In the genomic region with DNA sequence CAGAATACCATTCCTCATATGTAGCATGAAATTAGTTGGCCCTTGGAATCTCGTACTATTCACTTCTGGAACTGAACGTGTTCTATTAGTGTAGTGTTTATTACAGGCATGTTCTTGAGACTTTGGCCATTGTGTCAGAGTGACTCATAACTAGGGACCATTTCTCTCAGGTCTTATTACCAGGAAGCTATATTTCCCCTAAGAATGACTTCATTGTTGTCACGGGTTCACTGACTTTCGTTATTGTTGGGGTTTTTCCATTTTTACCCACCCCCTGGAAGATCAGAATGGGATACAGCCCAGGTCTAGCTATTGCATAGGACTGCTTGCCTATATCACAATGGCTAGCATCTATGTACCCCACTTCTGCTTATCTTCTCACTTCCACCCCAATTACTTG, we compare ENCODE assay signal across 16 mouse cellular contexts. TPM values are rescaled to one million over a fixed set of nuclear protein-coding genes. Genes with fewer than 3 reads are reported as not detected.
DNase-seq lines count a peak whose midpoint lies in the region; ATAC-seq and TF ChIP-seq lines count a peak whose summit lies in the region.
"Had no signal": no experiment of that assay in that cellular context is flagged by ENCODE, and none has a peak within 500 bp of the region (broad histone marks: within the 10 kb centered on the region; RNA-seq: fewer than 3 reads in every experiment).

No protein-coding gene starts in this region.

- 75% methylated on average over 4 of the region's 4 CpGs for WGBS in lung, embryonic 14.5 days
- 14% methylated on average over 4 of the region's 4 CpGs for WGBS in small intestine, adult 2 months

- H3K9me3 ChIP-seq in lung, embryonic 14.5 days (ENCODE audit: low read depth, low read length), result no peaks in the 10 kb centered on the region
- H3K9me3 ChIP-seq: embryonic facial prominence, embryonic 15.5 days; forebrain, embryonic 13.5 days; limb, embryonic 15.5 days; stomach, embryonic 15.5 days had no signal

- peak; percentile 28; the same call in 1 of the 2 replicates for ATAC-seq in lung, embryonic 14.5 days (ENCODE audit: insufficient read depth)
- ATAC-seq in granulocyte monocyte progenitor cell, adult 5-6 weeks (replicated peaks; ENCODE audit: poor library complexity, severe bottlenecking), result 0 out of 2 replicates have a peak, but pooled peaks have one; percentile 3
- ATAC-seq: activated CD4-positive, CD25-positive, alpha-beta regulatory T cell, adult 4 months; forebrain, embryonic 13.5 days had no signal

- H3K4me1 ChIP-seq in lung, embryonic 14.5 days (ENCODE audit: insufficient read depth), result no peaks in the 10 kb centered on the region
- H3K4me1 ChIP-seq in small intestine, adult 2 months (ENCODE audit: control insufficient read depth, insufficient read depth, insufficient read length, low read length), result peaks cover 11% of the 10 kb centered on the region
- H3K4me1 ChIP-seq: embryonic facial prominence, embryonic 15.5 days; forebrain, embryonic 13.5 days had no signal

- TF ChIP-seq POLR2A in small intestine, adult 2 months (IDR thresholded peaks at IDR 0.05; ENCODE audit: low read depth, low read length), result no peak

- no peaks in the 10 kb centered on the region for H3K27me3 ChIP-seq in lung, embryonic 14.5 days (ENCODE audit: insufficient read depth, low read length)
- no peaks in the 10 kb centered on the region for H3K27me3 ChIP-seq in small intestine, adult 2 months (ENCODE audit: control insufficient read depth, insufficient read depth, low read length)
- H3K27me3 ChIP-seq: embryonic facial prominence, embryonic 15.5 days; forebrain, embryonic 13.5 days; stomach, embryonic 15.5 days had no signal

- H3K9ac ChIP-seq in lung, embryonic 14.5 days, result no peak overlapping the region
- H3K9ac ChIP-seq: embryonic facial prominence, embryonic 15.5 days; forebrain, embryonic 13.5 days; limb, embryonic 15.5 days; stomach, embryonic 15.5 days had no signal

- H3K4me2 ChIP-seq in lung, embryonic 14.5 days, result no peak overlapping the region
- H3K4me2 ChIP-seq: embryonic facial prominence, embryonic 15.5 days; forebrain, embryonic 13.5 days; limb, embryonic 15.5 days; stomach, embryonic 15.5 days had no signal

- no peaks in the 10 kb centered on the region for H3K36me3 ChIP-seq in lung, embryonic 14.5 days (ENCODE audit: insufficient read depth)
- no peaks in the 10 kb centered on the region for H3K36me3 ChIP-seq in small intestine, adult 2 months (ENCODE audit: control insufficient read depth, insufficient read depth, low read length)
- H3K36me3 ChIP-seq: embryonic facial prominence, embryonic 15.5 days; limb, embryonic 15.5 days; stomach, embryonic 15.5 days had no signal

- TF ChIP-seq CTCF in lung, embryonic 14.5 days (IDR thresholded peaks at IDR 0.05; ENCODE audit: low read depth), result no peak
- TF ChIP-seq CTCF in small intestine, adult 2 months (IDR thresholded peaks at IDR 0.05; ENCODE audit: extremely low read depth, insufficient read length, insufficient replicate concordance, low read depth, low read length), result no peak

- DNase-seq in lung, embryonic 14.5 days, result no peak
- DNase-seq in lung, postnatal 4 days, result no peak
- peak; percentile 55 for DNase-seq in NIH3T3 (ENCODE audit: low read depth)
- DNase-seq in cerebellum, postnatal 4 days (ENCODE audit: low spot score in 2 of 2), result no peak
- DNase-seq in retina, embryonic 14.5 days (ENCODE audit: low spot score), result no peak
- DNase-seq: adrenal gland, postnatal 36 days; cerebellum, adult 9-10 months; kidney, adult 11 months; lung, adult 18-20 months had no signal

- H3K27ac ChIP-seq in lung, embryonic 14.5 days (ENCODE audit: low read depth), result no peak overlapping the region
- H3K27ac ChIP-seq in small intestine, adult 2 months (ENCODE audit: insufficient read depth, low read depth, low read length), result peak overlapping the region; percentile 88
- H3K27ac ChIP-seq: embryonic facial prominence, embryonic 15.5 days; forebrain, embryonic 13.5 days; limb, embryonic 15.5 days; stomach, embryonic 15.5 days had no signal

- no peak overlapping the region for H3K4me3 ChIP-seq in lung, embryonic 14.5 days (ENCODE audit: low read depth, low read length)
- no peak overlapping the region for H3K4me3 ChIP-seq in small intestine, adult 2 months (ENCODE audit: low read depth, low read length)
- H3K4me3 ChIP-seq: embryonic facial prominence, embryonic 15.5 days; forebrain, embryonic 13.5 days; limb, embryonic 15.5 days; stomach, embryonic 15.5 days had no signal

RNA-seq across cellular contexts. Expression of gene Pik3c2a, which starts 13.7 kb away (rescaled TPM):
- 33.4 and 35.6 TPM in 2 replicates for polyA plus RNA-seq in lung, embryonic 14.5 days (2014; fragmentation: Nextera tagmentation; extraction: Ambion mirVana)
- 13.2 and 24.8 TPM in 2 replicates for total RNA-seq in granulocyte monocyte progenitor cell, adult 5-6 weeks (2014; fragmentation: Nextera tagmentation)
- total RNA-seq in granulocyte monocyte progenitor cell, adult 5-6 weeks (2017), result 12.8 and 13.8 TPM in 2 replicates
- polyA plus RNA-seq in small intestine, adult 2 months (2012; rRNA removed), result 1.4 and 1.6 TPM in 2 replicates

RNA-seq across cellular contexts. Expression of gene Nucb2, which starts 47.2 kb away (rescaled TPM):
- polyA plus RNA-seq in lung, embryonic 14.5 days (2014; fragmentation: Nextera tagmentation; extraction: Ambion mirVana), result 16.8 and 20.2 TPM in 2 replicates
- 39.3 and 55.1 TPM in 2 replicates for total RNA-seq in granulocyte monocyte progenitor cell, adult 5-6 weeks (2014; fragmentation: Nextera tagmentation)
- 87.7 and 106 TPM in 2 replicates for total RNA-seq in granulocyte monocyte progenitor cell, adult 5-6 weeks (2017)
- 1.1 TPM in 2 replicates for polyA plus RNA-seq in small intestine, adult 2 months (2012; rRNA removed)

Comparison
In these comparisons a context has a peak if more than half of its experiments do, and no peak if none do; other contexts are left out.
1. RNA of gene Pik3c2a, which starts 13.7 kb away (polyA plus RNA-seq): 33.4 to 35.6 TPM in lung, embryonic 14.5 days; 1.4 to 1.6 TPM in small intestine, adult 2 months; every median in the first group is over 10 times any median in the second.